In the genomic region with DNA sequence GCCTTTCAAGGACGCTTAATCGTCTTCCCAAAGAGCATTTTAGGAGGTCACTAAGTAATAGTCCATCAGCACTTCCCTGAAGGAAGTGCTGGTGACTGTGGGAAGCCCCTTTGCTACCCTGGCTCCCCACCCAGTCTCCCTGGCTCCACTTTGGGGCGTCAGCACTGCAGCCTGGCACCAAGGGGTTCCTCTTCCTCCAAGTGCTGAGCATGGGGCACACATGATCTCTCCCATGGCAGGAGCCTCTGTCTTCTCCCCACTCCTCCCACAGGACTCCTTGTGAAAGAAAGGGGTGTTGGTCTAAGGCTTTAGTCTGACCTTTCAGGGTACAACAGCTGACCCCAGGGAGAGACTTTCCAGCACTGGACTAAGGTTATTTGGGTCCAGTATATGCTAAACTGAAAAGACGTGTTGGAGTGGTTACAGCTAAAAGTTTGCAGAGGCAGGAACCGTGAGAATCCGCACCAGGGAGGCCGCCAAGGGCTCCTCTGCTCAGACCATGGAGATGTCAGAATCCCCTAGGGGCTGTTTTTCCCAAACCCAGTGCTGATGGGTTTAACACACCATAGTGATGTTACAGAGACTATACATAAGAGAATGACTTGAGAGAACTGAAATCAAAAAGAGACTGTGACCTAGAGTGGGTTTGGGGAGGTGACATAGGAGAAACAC, we compare ENCODE assay signal across 8 mouse cellular contexts.
DNase-seq lines count a peak whose midpoint lies in the region; ATAC-seq and TF ChIP-seq lines count a peak whose summit lies in the region.

No protein-coding gene starts in this region.

- H3K4me2 ChIP-seq in forebrain, embryonic 13.5 days, result no peak overlapping the region
- H3K4me2 ChIP-seq in forebrain, embryonic 14.5 days (ENCODE audit: low read length), result no peak overlapping the region
- H3K4me2 ChIP-seq in intestine, embryonic 16.5 days (ENCODE audit: low read depth, low read length), result no peak overlapping the region
- no peak overlapping the region for H3K4me2 ChIP-seq in stomach, embryonic 15.5 days

- no peak for TF ChIP-seq POLR2A in lung, adult 2 months (IDR thresholded peaks at IDR 0.05; ENCODE audit: borderline replicate concordance, extremely low read depth, low read depth, low read length)

- ATAC-seq in forebrain, embryonic 13.5 days, result no peak
- no peak for ATAC-seq in forebrain, embryonic 14.5 days
- ATAC-seq in intestine, embryonic 16.5 days, result no peak
- ATAC-seq in stomach, embryonic 15.5 days (ENCODE audit: insufficient read depth, low FRiP score, low read depth), result no peak
- no peak for ATAC-seq in frontal cortex, adult (ENCODE audit: low TSS enrichment)

- H3K9ac ChIP-seq in forebrain, embryonic 13.5 days, result no peak overlapping the region
- H3K9ac ChIP-seq in forebrain, embryonic 14.5 days (ENCODE audit: low read length), result no peak overlapping the region
- peak overlapping the region; percentile 5; the same call in 1 of the 2 replicates for H3K9ac ChIP-seq in intestine, embryonic 16.5 days (ENCODE audit: low read depth, low read length)
- no peak overlapping the region for H3K9ac ChIP-seq in stomach, embryonic 15.5 days

- peaks cover 41% of the 10 kb centered on the region for H3K36me3 ChIP-seq in forebrain, embryonic 13.5 days (ENCODE audit: poor library complexity, severe bottlenecking)
- H3K36me3 ChIP-seq in forebrain, embryonic 14.5 days (ENCODE audit: control insufficient read depth, insufficient read depth, low read length), result peaks cover 32% of the 10 kb centered on the region
- no peaks in the 10 kb centered on the region for H3K36me3 ChIP-seq in intestine, embryonic 16.5 days (ENCODE audit: control insufficient read depth, insufficient read depth, low read length)
- no peaks in the 10 kb centered on the region for H3K36me3 ChIP-seq in stomach, embryonic 15.5 days

- WGBS in forebrain, embryonic 13.5 days, result 85% methylated on average over 7 of the region's 7 CpGs
- WGBS in forebrain, embryonic 14.5 days, result 93% methylated on average over 7 of the region's 7 CpGs
- 63% methylated on average over 7 of the region's 7 CpGs for WGBS in lung, adult 2 months
- 66% methylated on average over 7 of the region's 7 CpGs for WGBS in intestine, embryonic 16.5 days
- WGBS in stomach, embryonic 15.5 days, result 58% methylated on average over 7 of the region's 7 CpGs

- peaks cover 14% of the 10 kb centered on the region for H3K4me1 ChIP-seq in forebrain, embryonic 13.5 days
- no peaks in the 10 kb centered on the region for H3K4me1 ChIP-seq in forebrain, embryonic 14.5 days (ENCODE audit: control insufficient read depth, insufficient read depth, low read length)
- peaks cover 42% of the 10 kb centered on the region for H3K4me1 ChIP-seq in lung, adult 2 months (ENCODE audit: control insufficient read depth, insufficient read depth, low read length)
- H3K4me1 ChIP-seq in intestine, embryonic 16.5 days (ENCODE audit: control insufficient read depth, insufficient read depth, low read length), result peaks cover 66% of the 10 kb centered on the region
- H3K4me1 ChIP-seq in stomach, embryonic 15.5 days, result peaks cover 62% of the 10 kb centered on the region

- no peak for TF ChIP-seq CTCF in lung, adult 2 months (IDR thresholded peaks at IDR 0.05; ENCODE audit: insufficient read depth, low read length)

- H3K27ac ChIP-seq in forebrain, embryonic 13.5 days, result 0 out of 2 replicates have a peak overlapping the region, but pooled peaks have one; percentile 10
- no peak overlapping the region for H3K27ac ChIP-seq in forebrain, embryonic 14.5 days (ENCODE audit: low read depth, low read length)
- peak overlapping the region; percentile 94 for H3K27ac ChIP-seq in intestine, embryonic 16.5 days (ENCODE audit: low read length)
- H3K27ac ChIP-seq in stomach, embryonic 15.5 days, result peak overlapping the region; percentile 86

- H3K4me3 ChIP-seq in forebrain, embryonic 13.5 days, result no peak overlapping the region
- H3K4me3 ChIP-seq in forebrain, embryonic 14.5 days (ENCODE audit: low read depth, low read length), result no peak overlapping the region
- H3K4me3 ChIP-seq in lung, adult 2 months (replicated peaks; ENCODE audit: extremely low read depth, low read depth, low read length), result no peak overlapping the region
- no peak overlapping the region for H3K4me3 ChIP-seq in intestine, embryonic 16.5 days (ENCODE audit: low read length)
- H3K4me3 ChIP-seq in stomach, embryonic 15.5 days (replicated peaks), result no peak overlapping the region

- no peaks in the 10 kb centered on the region for H3K9me3 ChIP-seq in forebrain, embryonic 13.5 days (replicated peaks)
- no peaks in the 10 kb centered on the region for H3K9me3 ChIP-seq in forebrain, embryonic 14.5 days (replicated peaks; ENCODE audit: control insufficient read depth, low read length)
- no peaks in the 10 kb centered on the region for H3K9me3 ChIP-seq in intestine, embryonic 16.5 days (ENCODE audit: control insufficient read depth, low read length)
- H3K9me3 ChIP-seq in stomach, embryonic 15.5 days, result no peaks in the 10 kb centered on the region

- no peaks in the 10 kb centered on the region for H3K27me3 ChIP-seq in forebrain, embryonic 13.5 days
- H3K27me3 ChIP-seq in forebrain, embryonic 14.5 days (replicated peaks; ENCODE audit: control insufficient read depth, insufficient read depth, low read length), result no peaks in the 10 kb centered on the region
- no peaks in the 10 kb centered on the region for H3K27me3 ChIP-seq in intestine, embryonic 16.5 days (replicated peaks; ENCODE audit: control insufficient read depth, insufficient read depth, low read length)
- H3K27me3 ChIP-seq in stomach, embryonic 15.5 days (replicated peaks), result no peaks in the 10 kb centered on the region

- no peak for DNase-seq in forebrain, embryonic 14.5 days (ENCODE audit: low spot score)
- DNase-seq in lung, postnatal 36 days, result peak; percentile 23
- no peak for DNase-seq in lung, adult 2 months
- DNase-seq in frontal cortex, postnatal 25 days (ENCODE audit: low spot score in 2 of 2), result no peak
